Mouse (Mus musculus): ENCODE data around the gene Pi4ka. TPM values are rescaled to one million over a fixed set of nuclear protein-coding genes. Genes with fewer than 3 reads are reported as not detected.
"Not testable (repeated sequence)": the region's sequence is repeated elsewhere in the genome, so short reads cannot be mapped to it uniquely, and the experiment has no call there.

The Pi4ka gene
- polyA plus RNA-seq, 1 experiment from 2014 or later: 77.6 TPM

GRCm38 (mm10) chr16:17237634-17238033 is 168.5 kb downstream of the Pi4ka start:
- H3K27me3 ChIP-seq (ENCODE audit: control insufficient read depth, insufficient read depth, low read length): no peaks in the 10 kb centered on the region
- no peak for DNase-seq
- no peak overlapping the region for H3K9ac ChIP-seq (replicated peaks; ENCODE audit: low read length)
- no peak for ATAC-seq (ENCODE audit: low FRiP score, low TSS enrichment)
- no peaks in the 10 kb centered on the region for H3K9me3 ChIP-seq (ENCODE audit: control insufficient read depth, low read length)
- H3K4me2 ChIP-seq (ENCODE audit: low read length): no peak overlapping the region
- WGBS: 91% methylated on average over 3 of the region's 3 CpGs
- peaks cover 33% of the 10 kb centered on the region for H3K4me1 ChIP-seq (ENCODE audit: control insufficient read depth, insufficient read depth, low read length)
- no peaks in the 10 kb centered on the region for H3K36me3 ChIP-seq (ENCODE audit: control insufficient read depth, insufficient read depth, low read length)
- H3K27ac ChIP-seq (replicated peaks; ENCODE audit: low read depth, low read length): no peak overlapping the region
- H3K4me3 ChIP-seq (replicated peaks; ENCODE audit: low read depth, low read length): no peak overlapping the region

- DNase-seq (no peak), ATAC-seq (ENCODE audit: low FRiP score, low TSS enrichment) (no peak)
- Histone ChIP-seq H3K9me3 (ENCODE audit: control insufficient read depth, low read length) (no peaks in the 10 kb centered on the region), H3K36me3 (ENCODE audit: control insufficient read depth, insufficient read depth, low read length) (no peaks in the 10 kb centered on the region), H3K4me1 (ENCODE audit: control insufficient read depth, insufficient read depth, low read length) (peaks cover 33% of the 10 kb centered on the region), H3K27ac (replicated peaks; ENCODE audit: low read depth, low read length) (no peak overlapping the region), H3K9ac (replicated peaks; ENCODE audit: low read length) (peak overlapping the region; percentile 95), H3K4me3 (replicated peaks; ENCODE audit: low read depth, low read length) (peak overlapping the region; percentile 89), H3K27me3 (ENCODE audit: control insufficient read depth, insufficient read depth, low read length) (no peaks in the 10 kb centered on the region), H3K4me2 (ENCODE audit: low read length) (peak overlapping the region; percentile 70)
- WGBS: 62% methylated on average over 9 of the region's 9 CpGs
Observed at GRCm38 (mm10) chr16:17234916-17235665, 171.0 kb downstream of the Pi4ka start.

GRCm38 (mm10) chr16:17234499-17234895 is 171.6 kb downstream of the Pi4ka start:
- WGBS: 2% methylated on average over 12 of the region's 12 CpGs
- Histone ChIP-seq H3K36me3 (ENCODE audit: control insufficient read depth, insufficient read depth, low read length) (no peaks in the 10 kb centered on the region), H3K4me3 (replicated peaks; ENCODE audit: low read depth, low read length) (peak overlapping the region; percentile 89), H3K27me3 (ENCODE audit: control insufficient read depth, insufficient read depth, low read length) (no peaks in the 10 kb centered on the region), H3K9ac (replicated peaks; ENCODE audit: low read length) (peak overlapping the region; percentile 95), H3K9me3 (ENCODE audit: control insufficient read depth, low read length) (peaks cover 4% of the 10 kb centered on the region; the same call in 1 of the 2 replicates), H3K4me1 (ENCODE audit: control insufficient read depth, insufficient read depth, low read length) (peaks cover 27% of the 10 kb centered on the region), H3K4me2 (ENCODE audit: low read length) (peak overlapping the region; percentile 70), H3K27ac (replicated peaks; ENCODE audit: low read depth, low read length) (peak overlapping the region; percentile 97)
- ATAC-seq (ENCODE audit: low FRiP score, low TSS enrichment): no peak
- DNase-seq: peak; percentile 69

GRCm38 (mm10) chr16:17233702-17234498 is 172.2 kb downstream of the Pi4ka start:
- DNase-seq: peak; percentile 85
- under 1% methylated on average over 59 of the region's 62 CpGs for WGBS

GRCm38 (mm10) chr16:17232794-17233701 is 173.1 kb downstream of the Pi4ka start, which contains the start of gene Hic2:
TSS of gene Hic2 (plus strand) at chr16:17233572.
- Histone ChIP-seq H3K9me3 (ENCODE audit: control insufficient read depth, low read length) (peaks cover 4% of the 10 kb centered on the region; the same call in 1 of the 2 replicates), H3K4me3 (replicated peaks; ENCODE audit: low read depth, low read length) (peak within 1 kb of the TSS; percentile 89), H3K27ac (replicated peaks; ENCODE audit: low read depth, low read length) (peak within 1 kb of the TSS; percentile 97), H3K4me2 (ENCODE audit: low read length) (peak within 1 kb of the TSS; percentile 70), H3K4me1 (ENCODE audit: control insufficient read depth, insufficient read depth, low read length) (peaks cover 24% of the 10 kb centered on the region), H3K9ac (replicated peaks; ENCODE audit: low read length) (peak within 1 kb of the TSS; percentile 95), H3K27me3 (ENCODE audit: control insufficient read depth, insufficient read depth, low read length) (no peaks in the 10 kb centered on the region), H3K36me3 (ENCODE audit: control insufficient read depth, insufficient read depth, low read length) (no peaks in the 10 kb centered on the region)
- under 1% methylated on average over 56 of the region's 59 CpGs for WGBS
- DNase-seq: peak; percentile 97
- peak; percentile 97 for ATAC-seq (ENCODE audit: low FRiP score, low TSS enrichment)

More at GRCm38 (mm10) chr16:17233702-17234498, 172.2 kb downstream of the Pi4ka start:
- Histone ChIP-seq H3K36me3 (ENCODE audit: control insufficient read depth, insufficient read depth, low read length) (no peaks in the 10 kb centered on the region), H3K27me3 (ENCODE audit: control insufficient read depth, insufficient read depth, low read length) (no peaks in the 10 kb centered on the region), H3K4me2 (ENCODE audit: low read length) (peak overlapping the region; percentile 70), H3K4me3 (replicated peaks; ENCODE audit: low read depth, low read length) (peak overlapping the region; percentile 89), H3K27ac (replicated peaks; ENCODE audit: low read depth, low read length) (peak overlapping the region; percentile 97), H3K9me3 (ENCODE audit: control insufficient read depth, low read length) (peaks cover 4% of the 10 kb centered on the region; the same call in 1 of the 2 replicates), H3K9ac (replicated peaks; ENCODE audit: low read length) (peak overlapping the region; percentile 95), H3K4me1 (ENCODE audit: control insufficient read depth, insufficient read depth, low read length) (peaks cover 24% of the 10 kb centered on the region)
- ATAC-seq (ENCODE audit: low FRiP score, low TSS enrichment): peak; percentile 79

- H3K27me3 ChIP-seq (ENCODE audit: control insufficient read depth, insufficient read depth, low read length); H3K9ac ChIP-seq (replicated peaks; ENCODE audit: low read length); H3K27ac ChIP-seq (replicated peaks; ENCODE audit: low read depth, low read length); H3K9me3 ChIP-seq (ENCODE audit: control insufficient read depth, low read length); DNase-seq; H3K4me2 ChIP-seq (ENCODE audit: low read length); H3K4me3 ChIP-seq (replicated peaks; ENCODE audit: low read depth, low read length); H3K36me3 ChIP-seq (ENCODE audit: control insufficient read depth, insufficient read depth, low read length); ATAC-seq (ENCODE audit: low FRiP score, low TSS enrichment): not testable (repeated sequence)
- WGBS: 96% methylated on average over 2 of the region's 2 CpGs
- H3K4me1 ChIP-seq (ENCODE audit: control insufficient read depth, insufficient read depth, low read length): peaks cover 24% of the 10 kb centered on the region
Observed at GRCm38 (mm10) chr16:17231523-17231922, 174.6 kb downstream of the Pi4ka start.

Measured in midbrain, embryonic 14.5 days (tissue).